Mouse (Mus musculus) forebrain, embryonic 15.5 days (tissue): ENCODE measurements at regions not wholly inside any gene's neighbourhood (a gene's known extent, or its start where the extent isn't known, plus 50 kb on each side); places are given as distances from the start of the nearest gene placed in this dataset.
"Not testable (repeated sequence)": the region's sequence is repeated elsewhere in the genome, so short reads cannot be mapped to it uniquely, and the experiment has no call there.

Experiments
- ATAC-seq: fragments of 200-750 bp; cut with Nextera tagmentation; replicated peaks from 2 replicates; pipeline ENCODE4 v1.8.0; 2017; ENCODE audit warnings: mild to moderate bottlenecking, moderate TSS enrichment, moderate library complexity
- H3K27ac ChIP-seq: fragments of 300-500 bp; sonication (generic); replicated peaks from 2 replicates; pipeline ENCODE4 v1.5.1; 2015; ENCODE audit warnings: mild to moderate bottlenecking, inconsistent platforms
- H3K27me3 ChIP-seq: fragments of 300-500 bp; sonication (generic); 2 replicates; pipeline ENCODE4 v1.6.1; 2015; ENCODE audit warnings: inconsistent platforms
- H3K36me3 ChIP-seq: fragments of 300-500 bp; sonication (generic); 2 replicates; pipeline ENCODE4 v1.6.1; 2015; ENCODE audit warnings: mild to moderate bottlenecking, inconsistent platforms
- H3K4me1 ChIP-seq: fragments of 300-500 bp; sonication (generic); 2 replicates; pipeline ENCODE4 v1.6.1; 2015; ENCODE audit warnings: inconsistent platforms
- H3K4me2 ChIP-seq: fragments of 300-500 bp; sonication (generic); replicated peaks from 2 replicates; pipeline ENCODE4 v1.6.1; 2015; ENCODE audit warnings: mild to moderate bottlenecking, inconsistent platforms
- H3K4me3 ChIP-seq: fragments of 300-500 bp; sonication (generic); 2 replicates; pipeline ENCODE4 v1.5.1; 2015; ENCODE audit warnings: mild to moderate bottlenecking, inconsistent platforms
- H3K9ac ChIP-seq: fragments of 300-500 bp; sonication (generic); replicated peaks from 2 replicates; pipeline ENCODE4 v1.6.1; 2015; ENCODE audit warnings: mild to moderate bottlenecking, inconsistent platforms
- H3K9me3 ChIP-seq: fragments of 300-500 bp; sonication (generic); 2 replicates; pipeline ENCODE4 v1.6.1; 2016; ENCODE audit warnings: inconsistent platforms
- WGBS: fragments of 180-500 bp; shearing (Covaris S2); methylation state at CpG from one replicate; pipeline ENCODE4 v1.1.7; 2015; ENCODE audit warnings: mixed read lengths; 5-methylcytosine and 5-hydroxymethylcytosine counted together

GRCm38 (mm10) chr10:119087886-119088285, 152.0 kb downstream of the Cand1 start:
- H3K9me3 ChIP-seq = no peaks in the 10 kb centered on the region
- no peaks in the 10 kb centered on the region for H3K36me3 ChIP-seq
- H3K27ac ChIP-seq = no peak overlapping the region
- H3K4me3 ChIP-seq = no peak overlapping the region
- no peak for ATAC-seq
- H3K4me2 ChIP-seq = no peak overlapping the region
- H3K9ac ChIP-seq = no peak overlapping the region
- H3K27me3 ChIP-seq = no peaks in the 10 kb centered on the region
- no peaks in the 10 kb centered on the region for H3K4me1 ChIP-seq
- 97% methylated on average over 4 of the region's 4 CpGs for WGBS

GRCm38 (mm10) chr10:119087071-119087665, 152.7 kb downstream of the Cand1 start:
- no peak overlapping the region for H3K9ac ChIP-seq
- ATAC-seq = no peak
- no peaks in the 10 kb centered on the region for H3K4me1 ChIP-seq
- H3K9me3 ChIP-seq = no peaks in the 10 kb centered on the region
- no peak overlapping the region for H3K27ac ChIP-seq
- H3K4me2 ChIP-seq = no peak overlapping the region
- H3K36me3 ChIP-seq = no peaks in the 10 kb centered on the region
- H3K27me3 ChIP-seq = no peaks in the 10 kb centered on the region
- H3K4me3 ChIP-seq = no peak overlapping the region
- WGBS = 88% methylated on average over 5 of the region's 5 CpGs

- Histone ChIP-seq H3K9me3 (no peaks in the 10 kb centered on the region), H3K9ac (no peak overlapping the region), H3K4me1 (no peaks in the 10 kb centered on the region), H3K4me3 (no peak overlapping the region), H3K4me2 (no peak overlapping the region), H3K27ac (no peak overlapping the region), H3K36me3 (no peaks in the 10 kb centered on the region), H3K27me3 (no peaks in the 10 kb centered on the region)
- ATAC-seq = no peak
- 72% methylated on average over 5 of the region's 5 CpGs for WGBS
These were observed 153.4 kb downstream of the Cand1 start for GRCm38 (mm10) chr10:119086450-119086849.

GRCm38 (mm10) chr10:119083431-119083830, 156.4 kb downstream of the Cand1 start:
- Histone ChIP-seq H3K9ac (no peak overlapping the region), H3K27me3 (no peaks in the 10 kb centered on the region)

GRCm38 (mm10) chr10:119082861-119083260, 157.0 kb downstream of the Cand1 start:
- Histone ChIP-seq H3K27me3 (no peaks in the 10 kb centered on the region), H3K36me3 (no peaks in the 10 kb centered on the region), H3K27ac (no peak overlapping the region), H3K9ac (no peak overlapping the region), H3K4me1 (0 out of 2 replicates have a peak, but pooled peaks cover 4% of the 10 kb centered on the region), H3K4me2 (no peak overlapping the region), H3K4me3 (no peak overlapping the region), H3K9me3 (no peaks in the 10 kb centered on the region)
- no peak for ATAC-seq
- 86% methylated on average over 2 of the region's 2 CpGs for WGBS

More at GRCm38 (mm10) chr10:119083431-119083830, 156.4 kb downstream of the Cand1 start:
- Histone ChIP-seq H3K9me3 (no peaks in the 10 kb centered on the region), H3K4me3 (no peak overlapping the region), H3K27ac (no peak overlapping the region), H3K4me2 (no peak overlapping the region), H3K4me1 (0 out of 2 replicates have a peak, but pooled peaks cover 4% of the 10 kb centered on the region), H3K36me3 (no peaks in the 10 kb centered on the region)
- WGBS = 78% methylated on average over 4 of the region's 4 CpGs
- no peak for ATAC-seq

- H3K4me1 ChIP-seq, ATAC-seq, H3K27me3 ChIP-seq, H3K9me3 ChIP-seq, H3K4me3 ChIP-seq, H3K27ac ChIP-seq, H3K4me2 ChIP-seq, H3K9ac ChIP-seq, H3K36me3 ChIP-seq: not testable (repeated sequence)
- WGBS = 67% methylated on average over 3 of the region's 3 CpGs
These were observed 158.1 kb downstream of the Cand1 start for GRCm38 (mm10) chr10:119081766-119082165.

- WGBS = 36% methylated on average over 12 of the region's 12 CpGs
- H3K27me3 ChIP-seq = no peaks in the 10 kb centered on the region
- H3K9me3 ChIP-seq = no peaks in the 10 kb centered on the region
- H3K4me2 ChIP-seq = no peak overlapping the region
- no peaks in the 10 kb centered on the region for H3K36me3 ChIP-seq
- no peak overlapping the region for H3K27ac ChIP-seq
- no peak for ATAC-seq
- H3K4me1 ChIP-seq = 0 out of 2 replicates have a peak, but pooled peaks cover 4% of the 10 kb centered on the region
- no peak overlapping the region for H3K9ac ChIP-seq
- H3K4me3 ChIP-seq = no peak overlapping the region
These were observed 163.7 kb downstream of the Cand1 start for GRCm38 (mm10) chr10:119076100-119076566.

GRCm38 (mm10) chr10:119074887-119075286, 165.0 kb downstream of the Cand1 start:
- H3K4me2 ChIP-seq = no peak overlapping the region
- H3K27me3 ChIP-seq = no peaks in the 10 kb centered on the region
- no peak overlapping the region for H3K27ac ChIP-seq
- 0 out of 2 replicates have a peak, but pooled peaks cover 4% of the 10 kb centered on the region for H3K4me1 ChIP-seq
- no peak overlapping the region for H3K4me3 ChIP-seq
- ATAC-seq = no peak
- H3K9ac ChIP-seq = no peak overlapping the region
- 89% methylated on average over 15 of the region's 15 CpGs for WGBS
- H3K9me3 ChIP-seq = no peaks in the 10 kb centered on the region
- H3K36me3 ChIP-seq = no peaks in the 10 kb centered on the region

GRCm38 (mm10) chr10:119073991-119074390, 165.9 kb downstream of the Cand1 start:
- WGBS = 92% methylated on average over 3 of the region's 3 CpGs
- Histone ChIP-seq H3K27ac (no peak overlapping the region), H3K9ac (no peak overlapping the region), H3K4me1 (0 out of 2 replicates have a peak, but pooled peaks cover 2% of the 10 kb centered on the region), H3K27me3 (no peaks in the 10 kb centered on the region), H3K4me3 (no peak overlapping the region), H3K4me2 (no peak overlapping the region), H3K36me3 (no peaks in the 10 kb centered on the region), H3K9me3 (no peaks in the 10 kb centered on the region)
- no peak for ATAC-seq

- no peak overlapping the region for H3K9ac ChIP-seq
- H3K27me3 ChIP-seq = no peaks in the 10 kb centered on the region
- no peak overlapping the region for H3K27ac ChIP-seq
- H3K4me2 ChIP-seq = no peak overlapping the region
- WGBS = 87% methylated on average over 11 of the region's 11 CpGs
- no peak overlapping the region for H3K4me3 ChIP-seq
- peaks cover 11% of the 10 kb centered on the region for H3K4me1 ChIP-seq
- H3K36me3 ChIP-seq = no peaks in the 10 kb centered on the region
- H3K9me3 ChIP-seq = no peaks in the 10 kb centered on the region
- ATAC-seq = no peak
These were observed 170.4 kb downstream of the Cand1 start for GRCm38 (mm10) chr10:119069410-119069809.

- Histone ChIP-seq H3K4me2 (no peak overlapping the region), H3K36me3 (no peaks in the 10 kb centered on the region), H3K4me3 (no peak overlapping the region), H3K27ac (no peak overlapping the region), H3K4me1 (peaks cover 11% of the 10 kb centered on the region), H3K9me3 (no peaks in the 10 kb centered on the region), H3K27me3 (no peaks in the 10 kb centered on the region), H3K9ac (no peak overlapping the region)
- no peak for ATAC-seq
- 82% methylated on average over 6 of the region's 6 CpGs for WGBS
These were observed 172.0 kb downstream of the Cand1 start for GRCm38 (mm10) chr10:119067838-119068237.

GRCm38 (mm10) chr10:119067366-119067765, 172.5 kb downstream of the Cand1 start:
- Histone ChIP-seq H3K4me3 (no peak overlapping the region), H3K4me2 (no peak overlapping the region), H3K27ac (no peak overlapping the region), H3K27me3 (no peaks in the 10 kb centered on the region), H3K4me1 (peaks cover 11% of the 10 kb centered on the region), H3K36me3 (no peaks in the 10 kb centered on the region), H3K9ac (no peak overlapping the region), H3K9me3 (no peaks in the 10 kb centered on the region)
- no peak for ATAC-seq
- WGBS = 95% methylated on average over 8 of the region's 8 CpGs

GRCm38 (mm10) chr10:119065974-119066373, 173.9 kb downstream of the Cand1 start:
- peak overlapping the region; percentile 32; the same call in 1 of the 2 replicates for H3K4me2 ChIP-seq
- H3K27ac ChIP-seq = peak overlapping the region; percentile 61; the same call in 1 of the 2 replicates
- peak; percentile 68; the same call in 1 of the 2 replicates for ATAC-seq

More at GRCm38 (mm10) chr10:119065974-119066373, 173.9 kb downstream of the Cand1 start:
- H3K9ac ChIP-seq = no peak overlapping the region
- 23% methylated on average over 8 of the region's 8 CpGs for WGBS
- no peaks in the 10 kb centered on the region for H3K9me3 ChIP-seq
- H3K4me3 ChIP-seq = no peak overlapping the region
- H3K4me1 ChIP-seq = peaks cover 11% of the 10 kb centered on the region
- no peaks in the 10 kb centered on the region for H3K36me3 ChIP-seq
- no peaks in the 10 kb centered on the region for H3K27me3 ChIP-seq
